Mouse (Mus musculus) megakaryocyte-erythroid progenitor cell, adult 5-6 weeks (primary cell): ENCODE measurements around the gene Mthfsd. TPM values are rescaled to one million over a fixed set of nuclear protein-coding genes. Genes with fewer than 3 reads are reported as not detected.
A peak's percentile ranks its signal among the peaks of the same experiment; 100 is the strongest.
"Not testable (repeated sequence)": the region's sequence is repeated elsewhere in the genome, so short reads cannot be mapped to it uniquely, and the experiment has no call there.

Experiments used
- ATAC-seq: replicated peaks from 2 replicates; pipeline ENCODE4 v1.8.0; 2016; ENCODE audit warnings: mild to moderate bottlenecking, inconsistent platforms; ENCODE audit not compliant: severe bottlenecking, poor library complexity, low FRiP score, low TSS enrichment
- total RNA-seq, 2 experiments: library from RNA; stranded (forward) in 1 of 2; stranded (reverse) in 1 of 2; fragments of 200-1000, 215-1000 nt in 1 of 2; fragments of >200 nt in 1 of 2; fragmentation: Nextera tagmentation in 1 of 2; gene quantifications; 2 replicates each; pipeline ENCODE4 v1.2.3; 2014 to 2017

The Mthfsd gene
- total RNA-seq (2014; fragmentation: Nextera tagmentation), result 41.2 and 48.6 TPM in 2 replicates
- 13.7 and 24.8 TPM in 2 replicates for total RNA-seq (2017)

DNA sequence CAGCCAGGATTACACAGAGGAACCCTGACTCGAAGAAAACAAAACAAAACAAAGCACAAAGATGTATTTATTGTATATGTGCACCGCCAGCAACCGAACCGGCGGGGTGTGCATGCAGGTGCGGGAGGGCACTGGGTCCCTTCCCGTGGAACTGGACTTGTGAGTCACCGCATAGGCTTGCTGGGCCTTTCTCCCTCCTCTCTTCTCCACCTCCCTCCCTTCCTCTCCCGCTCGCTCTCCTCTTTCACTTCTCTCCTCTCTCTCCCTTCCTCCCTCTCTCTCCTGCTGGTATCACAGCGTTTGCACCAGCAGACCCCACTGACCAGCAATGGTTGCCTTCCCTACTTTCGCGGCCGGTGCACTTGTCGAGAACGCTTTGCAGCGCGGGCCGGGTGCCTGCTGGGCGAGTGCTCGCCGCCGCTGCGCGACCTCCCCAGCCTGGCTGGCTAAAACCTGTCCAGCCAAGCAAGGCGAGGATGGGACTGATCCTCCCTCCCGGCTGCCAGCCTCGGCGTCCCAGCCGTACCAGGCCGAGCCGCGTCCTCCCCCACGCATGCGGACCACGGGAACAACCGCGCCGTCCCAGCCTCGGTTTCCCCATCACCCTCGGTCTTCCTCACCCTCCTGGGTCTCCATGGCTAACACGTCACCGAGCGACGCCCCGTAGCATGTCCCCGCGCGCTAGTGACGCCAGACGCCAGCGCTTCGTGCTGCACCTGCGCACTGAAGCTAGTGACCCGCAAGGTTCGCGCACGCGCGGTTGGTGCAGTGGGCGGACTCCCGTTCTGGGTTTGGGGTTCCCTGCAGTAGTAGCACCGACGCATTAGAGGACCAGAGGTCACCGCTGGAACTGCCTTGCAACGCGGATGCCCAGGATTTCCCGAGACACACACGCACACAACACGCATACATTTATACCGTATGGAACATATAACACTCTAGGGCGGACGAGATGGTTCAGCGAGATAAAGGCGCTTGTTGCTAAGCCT is at the start of gene Mthfsd:
Gene Mthfsd, minus strand, starts transcription at position 725 of the 989 bp plus-strand sequence.
- ATAC-seq, result peak; percentile 90

DNA sequence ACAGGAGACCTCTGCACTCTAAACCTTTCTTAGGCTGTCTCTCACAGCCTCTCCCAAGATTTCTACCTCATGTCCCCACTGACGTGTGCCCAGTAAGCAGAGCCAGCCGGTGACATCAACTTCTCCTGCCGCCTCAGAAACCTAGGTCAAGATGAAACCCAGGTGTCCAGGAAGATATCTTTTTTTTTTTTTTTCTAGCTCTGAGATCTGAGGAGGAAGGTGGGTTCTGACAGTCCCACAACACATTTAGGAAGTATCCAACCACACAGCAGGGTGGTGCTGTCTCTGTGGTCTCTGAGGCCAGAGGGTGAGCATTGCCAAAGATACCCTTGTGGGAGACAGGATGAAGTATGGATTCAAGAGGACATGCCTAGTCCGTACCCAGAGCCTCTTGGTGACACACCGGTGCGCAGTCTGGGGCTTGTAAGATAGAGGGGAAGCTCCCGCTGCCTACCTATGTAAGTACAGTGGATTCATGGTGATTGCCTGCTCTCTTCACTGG is 48.8 kb upstream of the Mthfsd start:
- no peak for ATAC-seq

DNA sequence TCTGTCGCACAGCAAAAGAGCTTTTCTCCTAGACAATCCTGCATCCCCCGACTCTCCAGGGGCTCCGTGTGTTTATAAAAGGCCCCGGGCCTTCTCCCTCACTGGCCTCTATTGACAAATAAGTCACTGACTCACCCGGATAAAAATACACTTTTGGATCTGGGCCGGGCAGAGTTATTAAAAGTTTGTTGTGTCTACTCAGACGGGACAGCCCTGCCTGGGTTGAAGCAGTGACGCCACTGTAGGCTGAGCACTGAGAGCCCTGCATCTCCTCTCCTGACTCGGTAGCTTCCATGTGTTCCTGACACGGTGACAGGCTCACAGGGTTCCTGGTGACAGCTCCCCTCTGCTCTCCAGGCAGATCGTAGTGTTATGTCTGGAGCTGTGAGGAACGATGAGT is 44.2 kb upstream of the Mthfsd start:
- no peak for ATAC-seq

DNA sequence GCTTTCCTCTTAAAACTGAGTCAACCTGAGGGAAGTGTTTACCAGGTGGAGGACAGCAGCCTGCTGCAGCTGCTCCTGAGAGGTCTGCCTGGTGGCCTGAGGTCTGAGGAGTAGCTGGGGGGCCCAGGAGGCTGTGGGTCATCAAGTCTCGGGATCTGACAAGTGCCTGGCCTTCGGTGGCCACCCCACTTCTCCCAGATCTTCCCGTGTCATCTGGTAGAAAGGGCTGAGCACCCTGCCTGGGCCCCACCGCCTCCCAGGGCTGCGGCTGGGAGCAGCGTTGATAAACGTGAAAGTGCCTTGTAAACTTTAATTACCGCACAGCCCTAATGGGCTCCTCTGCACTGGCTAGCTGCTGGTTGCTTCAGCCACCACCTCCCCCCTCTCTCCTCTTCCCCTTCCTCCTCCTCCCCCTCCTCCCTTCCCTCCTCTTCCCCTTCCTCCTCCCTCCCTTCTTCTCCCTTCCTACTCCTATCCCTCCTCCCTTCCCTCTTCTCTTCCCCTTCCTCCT is 40.4 kb upstream of the Mthfsd start:
- ATAC-seq, result no peak

DNA sequence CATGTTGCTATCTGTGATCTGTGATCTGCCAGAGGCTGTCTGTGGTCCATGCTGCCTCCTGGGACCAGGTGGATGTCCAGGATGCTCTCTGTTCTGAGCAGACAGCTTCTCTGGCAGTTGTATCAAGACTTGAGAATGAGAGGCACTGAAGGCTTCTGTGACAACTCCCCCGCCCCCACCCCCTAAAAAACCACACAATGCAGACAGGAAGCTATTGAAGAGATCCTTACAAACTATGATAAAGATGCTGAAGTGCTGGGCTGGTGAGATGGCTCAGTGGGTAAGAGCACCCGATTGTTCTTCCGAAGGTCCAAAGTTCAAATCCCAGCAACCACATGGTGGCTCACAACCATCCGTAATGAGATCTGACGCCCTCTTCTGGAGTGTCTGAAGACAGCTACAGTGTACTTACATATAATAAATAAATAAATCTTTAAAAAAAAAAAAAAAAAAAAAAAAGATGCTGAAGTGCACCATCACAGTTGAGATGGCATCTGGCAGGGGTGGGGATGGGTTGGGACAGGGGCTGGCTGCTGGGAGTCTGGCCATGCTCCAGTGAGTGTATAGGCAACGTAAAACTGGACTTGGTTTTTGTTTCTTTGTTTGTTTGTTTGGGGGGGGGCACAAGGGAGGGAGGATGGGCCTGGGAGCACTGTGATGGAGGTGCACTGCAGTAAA is 37.4 kb upstream of the Mthfsd start:
- ATAC-seq, result not testable (repeated sequence)

DNA sequence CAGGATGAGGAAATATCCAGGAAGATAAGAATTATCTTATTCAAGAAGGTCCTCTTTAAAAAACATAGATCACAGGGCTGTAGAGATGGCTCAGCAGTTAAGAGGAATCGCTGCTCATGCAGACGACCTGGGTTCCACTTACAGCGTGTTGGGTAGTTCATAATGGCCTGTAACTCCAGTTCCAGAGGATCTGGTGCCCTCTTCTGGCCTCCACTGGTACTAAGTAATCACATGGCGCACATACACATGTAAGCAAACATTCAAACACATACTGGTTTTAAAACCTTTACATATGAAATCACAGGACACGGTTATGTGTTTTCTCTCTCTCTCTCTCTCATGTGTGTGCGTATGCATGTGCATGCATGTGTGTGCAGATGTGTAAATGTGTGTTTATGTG is 28.7 kb upstream of the Mthfsd start:
- no peak for ATAC-seq

DNA sequence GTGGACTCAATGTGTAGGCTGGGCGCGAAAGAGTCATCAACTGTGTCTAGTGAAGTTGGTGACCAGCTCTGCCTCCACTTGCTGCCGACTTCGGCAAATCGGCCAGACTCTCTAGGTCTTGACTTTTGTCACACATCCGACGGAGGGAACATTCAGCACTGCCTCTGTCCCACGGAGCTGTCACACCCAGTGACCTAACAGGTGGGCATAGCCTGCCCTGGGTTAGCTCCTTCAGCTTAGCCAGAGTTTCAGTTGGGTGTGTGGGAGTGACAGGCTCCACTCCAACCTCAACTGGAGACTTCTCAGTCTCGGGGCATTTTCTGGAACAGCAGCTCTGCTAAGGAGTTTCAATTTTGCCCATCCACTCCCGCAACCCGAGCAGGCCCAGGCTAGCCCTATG is 26.3 kb upstream of the Mthfsd start:
- ATAC-seq, result no peak

DNA sequence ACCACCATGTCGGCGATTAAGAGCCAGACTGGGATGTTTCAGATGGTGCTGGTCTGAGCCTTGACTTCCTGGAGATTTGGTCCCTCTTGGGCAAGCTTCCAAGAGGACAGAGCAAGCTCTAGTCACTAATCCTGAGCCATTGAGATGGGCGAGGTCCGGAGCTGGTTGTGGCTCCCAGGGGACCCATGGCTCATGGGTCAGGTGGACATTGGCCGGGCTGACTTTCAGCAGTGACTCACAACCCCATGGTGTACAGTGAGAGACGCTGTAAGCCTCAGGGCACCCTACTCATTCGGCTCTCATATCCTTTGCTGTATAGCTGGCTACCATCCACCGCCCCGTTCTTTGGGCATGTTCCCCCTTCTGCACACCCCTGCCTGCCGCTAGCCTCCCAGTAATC is 25.9 kb upstream of the Mthfsd start:
- ATAC-seq, result no peak

DNA sequence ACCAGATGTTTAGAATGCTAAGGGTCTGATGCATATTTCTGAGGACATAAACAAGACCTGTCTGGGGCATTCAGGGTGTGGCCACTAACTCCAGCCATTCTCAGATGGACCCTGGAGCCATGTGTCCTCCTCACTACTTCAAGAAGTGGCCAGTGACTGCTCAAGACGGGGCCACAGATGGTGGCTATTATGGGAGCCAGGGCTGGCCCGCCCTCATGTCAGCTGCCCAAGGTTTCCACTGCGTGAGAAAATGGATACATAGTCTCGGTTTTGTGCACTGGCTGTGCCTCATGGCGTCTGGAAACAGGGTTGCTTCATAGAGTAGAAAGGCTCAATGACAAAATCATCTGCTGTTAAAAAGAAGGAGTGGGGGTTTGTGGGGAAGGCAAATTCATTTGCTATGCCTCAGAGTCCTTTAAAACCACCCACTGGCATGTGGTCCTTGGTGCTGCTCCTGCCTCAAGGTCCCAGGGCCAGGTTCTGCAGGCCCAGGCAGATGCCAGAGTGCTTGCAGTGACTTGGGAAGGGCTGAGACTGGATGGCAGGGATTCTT is 24.8 kb upstream of the Mthfsd start:
- ATAC-seq, result no peak

DNA sequence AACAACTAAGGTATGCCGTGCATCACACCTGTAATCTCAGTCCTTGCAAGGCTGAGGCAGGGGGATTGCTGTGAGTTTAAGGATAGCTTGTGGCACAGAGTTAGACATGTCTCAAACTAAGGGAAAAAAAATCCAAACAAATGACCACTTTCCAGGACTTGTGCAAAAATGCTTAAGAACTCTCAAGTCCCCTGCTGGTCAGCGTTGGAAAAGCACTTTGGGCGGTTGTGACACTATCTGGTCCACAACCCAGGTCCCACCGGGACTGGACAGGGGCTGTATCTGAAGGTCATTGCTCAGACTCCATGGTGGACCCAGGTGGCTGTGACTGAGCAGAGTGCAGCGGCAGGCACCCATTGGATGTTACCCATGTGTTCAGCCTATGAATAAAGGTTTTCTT is 22.3 kb upstream of the Mthfsd start:
- no peak for ATAC-seq

DNA sequence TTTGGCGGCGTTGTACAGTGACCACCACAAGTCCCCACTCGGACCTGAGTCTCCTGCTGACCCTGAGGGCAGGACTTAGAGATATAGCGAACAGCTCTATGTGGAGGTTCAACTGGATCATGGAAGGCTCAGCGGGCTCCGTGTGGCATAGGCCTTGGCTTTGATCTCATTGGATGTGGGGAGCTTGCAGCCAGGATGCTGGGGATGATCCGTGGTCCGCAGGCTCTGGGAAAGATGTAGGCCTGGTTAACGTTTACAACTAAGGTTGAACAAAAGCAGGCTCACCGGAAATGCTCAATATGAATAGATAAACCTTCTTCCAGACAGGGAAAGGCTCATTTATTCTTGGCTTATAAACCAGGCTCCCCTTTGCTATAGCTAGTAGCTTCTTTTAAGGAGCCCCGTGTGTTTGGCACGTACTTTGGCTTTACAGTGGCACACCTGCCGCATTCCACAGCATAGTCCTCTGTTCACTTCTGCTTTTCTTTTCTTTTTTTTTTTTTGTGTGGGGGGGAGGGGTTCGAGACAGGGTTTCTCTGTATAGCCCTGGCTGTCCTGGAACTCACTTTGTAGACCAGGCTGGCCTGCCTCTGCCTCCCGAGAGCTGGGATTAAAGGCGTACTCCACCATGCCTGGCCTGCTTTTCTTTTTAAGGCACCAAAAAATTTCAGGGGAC is 21.2 kb upstream of the Mthfsd start:
- ATAC-seq, result no peak

DNA sequence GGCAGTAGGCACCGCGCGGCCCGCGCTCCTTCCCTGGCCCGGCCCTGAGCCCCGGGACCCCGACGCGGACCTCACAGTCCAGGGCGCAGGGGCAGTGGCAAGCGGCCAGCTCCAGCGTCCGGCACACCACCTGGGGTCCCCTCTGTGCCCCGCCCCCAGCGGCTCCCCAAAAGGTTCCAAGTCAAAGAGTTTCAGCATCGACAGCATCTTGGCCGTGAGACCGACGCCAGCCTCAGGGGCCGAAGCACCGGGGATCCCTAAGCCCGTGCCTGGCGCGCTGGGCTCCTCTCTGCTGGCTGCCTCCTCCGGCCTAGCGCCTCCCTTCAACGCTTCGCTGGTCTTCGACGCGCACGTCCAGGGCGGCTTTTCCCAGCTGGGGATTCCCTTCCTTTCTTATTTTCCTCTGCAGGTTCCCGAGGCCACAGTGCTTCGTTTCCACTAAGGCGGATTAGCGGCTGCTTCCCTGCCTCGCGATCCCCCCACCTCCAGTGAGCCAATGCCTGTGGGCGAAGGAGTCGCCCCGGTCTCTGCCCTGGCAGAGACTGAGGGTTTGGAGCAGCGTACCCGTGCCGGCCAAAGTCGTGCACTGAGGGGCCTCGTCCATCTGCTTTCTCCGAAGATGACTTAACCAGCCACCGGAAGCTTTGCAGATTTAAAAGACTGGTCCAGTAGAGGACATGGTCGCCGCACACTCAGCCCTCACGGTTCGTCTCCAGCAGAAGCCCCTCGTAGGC is 20.5 kb upstream of the Mthfsd start:
- ATAC-seq, result no peak

DNA sequence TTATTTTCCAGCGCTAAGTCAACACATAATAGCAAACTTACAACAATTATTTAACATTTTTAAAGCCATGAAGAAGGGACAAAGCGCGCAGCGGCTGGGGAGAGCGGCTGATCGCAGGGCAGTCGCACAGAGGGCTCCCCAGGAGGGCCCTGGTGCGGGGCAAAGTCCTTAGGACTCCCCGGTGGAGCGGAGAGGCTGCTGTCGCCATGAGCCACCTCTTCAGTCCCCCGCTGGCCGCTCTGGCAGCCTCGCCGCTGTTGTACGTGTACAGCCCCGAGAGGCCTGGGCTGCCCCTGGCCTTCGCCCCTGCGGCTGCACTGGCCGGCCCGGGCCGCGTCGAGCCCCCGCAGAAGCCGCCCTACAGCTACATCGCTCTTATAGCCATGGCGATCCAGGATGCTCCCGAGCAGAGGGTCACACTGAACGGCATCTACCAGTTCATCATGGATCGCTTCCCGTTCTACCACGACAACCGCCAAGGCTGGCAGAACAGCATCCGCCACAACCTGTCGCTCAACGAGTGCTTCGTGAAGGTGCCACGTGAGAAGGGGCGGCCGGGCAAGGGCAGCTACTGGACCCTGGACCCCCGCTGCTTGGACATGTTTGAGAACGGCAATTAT is 19.7 kb upstream of the Mthfsd start, which contains the start of gene Foxl1:
Gene Foxl1, plus strand, starts transcription at position 185 of the 620 bp plus-strand sequence.
- ATAC-seq, result no peak

DNA sequence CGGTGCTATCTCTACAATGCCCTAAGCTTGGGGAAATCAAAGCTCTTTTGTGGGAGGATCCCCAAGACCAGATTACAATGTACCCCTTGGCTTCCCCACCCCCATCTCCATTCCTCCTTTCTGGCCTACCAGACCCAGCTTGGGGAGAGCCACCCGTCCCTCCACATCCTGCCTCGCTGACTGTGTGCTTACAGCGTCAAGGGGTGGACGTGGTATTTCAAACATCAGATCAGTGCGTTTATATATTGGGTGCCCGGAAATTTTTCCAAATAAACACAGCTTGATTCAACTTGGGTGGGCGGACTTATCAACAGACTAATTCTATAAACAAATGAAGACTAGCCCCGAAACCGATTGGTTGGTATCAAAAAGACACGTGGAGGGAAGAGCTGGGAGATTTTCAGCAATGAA is 19.1 kb upstream of the Mthfsd start:
- no peak for ATAC-seq

DNA sequence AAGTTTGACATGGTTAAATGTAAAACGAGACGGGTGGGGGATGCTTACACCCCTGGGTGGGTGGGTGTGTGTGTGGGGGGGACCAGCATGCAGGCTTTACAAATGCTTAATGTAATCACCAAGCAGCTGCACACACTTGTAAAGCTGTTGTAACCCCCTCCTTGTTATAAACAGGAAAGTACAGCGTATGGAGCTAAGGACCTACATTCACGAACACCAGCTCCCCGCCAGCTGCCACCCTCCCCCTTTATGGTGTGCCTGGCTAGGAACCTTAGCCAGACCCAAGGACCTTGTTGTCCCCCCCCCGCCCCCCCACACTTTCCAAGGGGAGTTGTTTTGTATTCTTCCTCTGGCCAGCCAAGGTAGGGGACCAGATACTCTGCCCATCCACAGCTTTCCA is 18.5 kb upstream of the Mthfsd start:
- no peak for ATAC-seq

DNA sequence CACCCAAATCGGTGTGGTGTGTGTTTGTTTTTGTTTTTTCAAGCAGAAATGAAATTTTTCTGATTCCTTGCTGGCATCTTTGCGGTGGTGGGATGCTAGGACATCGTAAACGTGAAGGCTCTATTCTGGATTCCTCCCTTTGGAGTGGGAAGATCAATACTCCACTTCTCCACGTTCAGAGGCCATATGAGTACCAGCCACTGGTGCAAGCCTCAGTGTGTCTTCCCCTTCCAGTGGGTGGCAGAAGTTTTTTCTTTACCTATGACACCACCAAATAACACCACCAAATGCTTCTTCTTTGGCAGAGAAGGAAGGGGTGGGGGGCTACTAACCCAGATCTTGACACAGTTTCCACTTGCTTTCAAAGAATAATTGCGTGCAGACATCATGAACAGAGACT is 18.0 kb upstream of the Mthfsd start:
- no peak for ATAC-seq

DNA sequence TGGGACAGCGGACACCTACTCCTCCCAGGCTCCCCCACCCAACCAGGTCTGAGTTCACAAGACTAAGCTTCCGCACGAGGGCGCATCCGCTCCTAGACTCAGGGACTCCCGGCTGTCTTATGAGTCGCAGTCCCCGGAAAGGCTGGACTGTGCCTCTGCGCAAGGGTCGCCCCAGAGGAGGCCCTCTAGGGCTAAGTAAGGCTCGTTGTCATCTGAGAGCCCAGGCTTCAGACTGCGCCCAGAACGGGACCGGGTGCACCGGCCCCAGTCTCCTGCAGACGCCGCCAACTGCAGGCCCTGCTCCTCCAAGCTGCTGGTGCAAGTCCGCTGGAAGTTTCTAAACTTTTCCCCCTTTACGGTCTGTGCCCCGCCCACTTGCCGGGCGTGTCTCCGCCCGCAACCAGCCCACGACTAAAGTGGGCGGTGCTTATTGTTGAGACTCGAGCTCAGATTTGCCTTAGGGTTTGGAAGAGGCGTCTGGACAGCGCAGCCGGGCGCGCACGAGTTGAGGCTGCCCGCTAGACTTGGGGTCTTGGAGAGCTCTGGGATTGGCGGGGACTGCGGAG is 17.2 kb upstream of the Mthfsd start:
- peak; percentile 33 for ATAC-seq
